Mouse (Mus musculus) bone marrow macrophage, adult 2 months (primary cell): Measurements from ENCODE around the gene Srsf4.

Experiments
- CTCF ChIP-seq: IDR thresholded peaks from 2 replicates; pipeline ENCODE4 v1.5.1; 2012; ENCODE audit warnings: low read depth, mild to moderate bottlenecking, low read length, moderate library complexity
- POLR2A ChIP-seq: IDR thresholded peaks from 2 replicates; pipeline ENCODE4 v1.6.1; 2012; ENCODE audit warnings: mild to moderate bottlenecking, low read depth, low read length, borderline replicate concordance

- TF ChIP-seq CTCF: peak; percentile 65
- no peak for TF ChIP-seq POLR2A
These were observed 47.6 kb upstream of the Srsf4 start for GRCm38 (mm10) chr4:131825830-131826229.
